Comparison of ENCODE assay signal across 21 mouse cellular contexts in genomic region chr2:156151538-156151937, GRCm38 (mm10). TPM values are rescaled to one million over a fixed set of nuclear protein-coding genes. Genes with fewer than 3 reads are reported as not detected.
DNase-seq lines count a peak whose midpoint lies in the region; ATAC-seq and TF ChIP-seq lines count a peak whose summit lies in the region.
"Had no signal": no experiment of that assay in that cellular context is flagged by ENCODE, and none has a peak within 500 bp of the region (broad histone marks: within the 10 kb centered on the region; RNA-seq: fewer than 3 reads in every experiment).

No protein-coding gene starts in this region.

- no peaks in the 10 kb centered on the region for H3K27me3 ChIP-seq in hindbrain, postnatal 0 days (ENCODE audit: insufficient read depth, low read length)
- H3K27me3 ChIP-seq in hindbrain, embryonic 13.5 days, result no peaks in the 10 kb centered on the region
- H3K27me3 ChIP-seq in midbrain, postnatal 0 days (ENCODE audit: insufficient read depth, low read length), result no peaks in the 10 kb centered on the region
- no peaks in the 10 kb centered on the region for H3K27me3 ChIP-seq in midbrain, embryonic 15.5 days (replicated peaks)
- H3K27me3 ChIP-seq: heart, embryonic 15.5 days; limb, embryonic 12.5 days; midbrain, embryonic 12.5 days had no signal

- no peaks in the 10 kb centered on the region for H3K9me3 ChIP-seq in hindbrain, postnatal 0 days (ENCODE audit: low read length)
- H3K9me3 ChIP-seq in hindbrain, embryonic 13.5 days, result no peaks in the 10 kb centered on the region
- H3K9me3 ChIP-seq in midbrain, postnatal 0 days (ENCODE audit: low read length), result no peaks in the 10 kb centered on the region
- H3K9me3 ChIP-seq in midbrain, embryonic 15.5 days, result no peaks in the 10 kb centered on the region
- H3K9me3 ChIP-seq: embryonic facial prominence, embryonic 10.5 days; heart, embryonic 15.5 days; limb, embryonic 12.5 days; midbrain, embryonic 12.5 days had no signal

- no peak overlapping the region for H3K4me2 ChIP-seq in hindbrain, postnatal 0 days (ENCODE audit: low read depth, low read length)
- no peak overlapping the region for H3K4me2 ChIP-seq in hindbrain, embryonic 13.5 days
- H3K4me2 ChIP-seq in midbrain, postnatal 0 days (ENCODE audit: low read depth, low read length, poor library complexity, severe bottlenecking), result no peak overlapping the region
- H3K4me2 ChIP-seq in midbrain, embryonic 15.5 days, result no peak overlapping the region
- H3K4me2 ChIP-seq: heart, embryonic 15.5 days; hindbrain, embryonic 14.5 days; limb, embryonic 12.5 days; liver, embryonic 11.5 days; midbrain, embryonic 12.5 days had no signal

- ATAC-seq in hindbrain, postnatal 0 days, result no peak
- ATAC-seq in hindbrain, embryonic 13.5 days (ENCODE audit: low FRiP score), result no peak
- no peak for ATAC-seq in midbrain, postnatal 0 days (ENCODE audit: low FRiP score)
- ATAC-seq in midbrain, embryonic 15.5 days (replicated peaks), result no peak
- no peak for ATAC-seq in inflammation-experienced regulatory T-cells, adult 6 months
- ATAC-seq: forebrain, embryonic 16.5 days had no signal

- no peak for DNase-seq in hindbrain, postnatal 0 days (ENCODE audit: low spot score)
- no peak for DNase-seq in midbrain, postnatal 0 days (ENCODE audit: low spot score)
- DNase-seq in brain, embryonic 14.5 days (ENCODE audit: low read depth), result peak; percentile 14
- DNase-seq in urinary bladder, postnatal 14 days (ENCODE audit: low spot score), result no peak
- DNase-seq: adrenal gland, adult 2 months; cerebellum, adult 9-10 months; gastrocnemius, postnatal 36 days; heart, postnatal 36 days; kidney, adult 11 months; liver, postnatal 0 days; thymus, adult 2 months had no signal

- H3K9ac ChIP-seq in hindbrain, postnatal 0 days (replicated peaks; ENCODE audit: low read length), result no peak overlapping the region
- no peak overlapping the region for H3K9ac ChIP-seq in hindbrain, embryonic 13.5 days
- no peak overlapping the region for H3K9ac ChIP-seq in midbrain, postnatal 0 days (replicated peaks; ENCODE audit: low read length, poor library complexity, severe bottlenecking)
- H3K9ac ChIP-seq in midbrain, embryonic 15.5 days, result no peak overlapping the region
- H3K9ac ChIP-seq: heart, embryonic 15.5 days; hindbrain, embryonic 14.5 days; limb, embryonic 12.5 days; liver, postnatal 0 days; midbrain, embryonic 12.5 days had no signal

- no peak for TF ChIP-seq POLR2A in brain, embryonic 14.5 days (IDR thresholded peaks at IDR 0.05; ENCODE audit: borderline replicate concordance, extremely low read depth, insufficient read depth, insufficient read length, poor library complexity, severe bottlenecking)

- peaks cover 37% of the 10 kb centered on the region for H3K36me3 ChIP-seq in hindbrain, postnatal 0 days (ENCODE audit: insufficient read depth, low read length)
- H3K36me3 ChIP-seq in hindbrain, embryonic 13.5 days, result peaks cover 57% of the 10 kb centered on the region
- H3K36me3 ChIP-seq in midbrain, postnatal 0 days (ENCODE audit: insufficient read depth, low read length), result peaks cover 13% of the 10 kb centered on the region; the same call in 1 of the 2 replicates
- H3K36me3 ChIP-seq in midbrain, embryonic 15.5 days (replicated peaks), result peaks cover 49% of the 10 kb centered on the region

- H3K27ac ChIP-seq in hindbrain, postnatal 0 days, result no peak overlapping the region
- H3K27ac ChIP-seq in hindbrain, embryonic 13.5 days, result no peak overlapping the region
- H3K27ac ChIP-seq in midbrain, postnatal 0 days (ENCODE audit: low read depth, low read length), result no peak overlapping the region
- no peak overlapping the region for H3K27ac ChIP-seq in midbrain, embryonic 15.5 days
- H3K27ac ChIP-seq: embryonic facial prominence, embryonic 10.5 days; heart, embryonic 15.5 days; hindbrain, embryonic 14.5 days; limb, embryonic 12.5 days; midbrain, embryonic 12.5 days had no signal

- H3K4me1 ChIP-seq in hindbrain, postnatal 0 days (ENCODE audit: insufficient read depth, low read length), result no peaks in the 10 kb centered on the region
- no peaks in the 10 kb centered on the region for H3K4me1 ChIP-seq in hindbrain, embryonic 13.5 days (replicated peaks)
- no peaks in the 10 kb centered on the region for H3K4me1 ChIP-seq in midbrain, postnatal 0 days (ENCODE audit: insufficient read depth, low read length)
- H3K4me1 ChIP-seq in midbrain, embryonic 15.5 days, result no peaks in the 10 kb centered on the region
- H3K4me1 ChIP-seq: embryonic facial prominence, embryonic 10.5 days; heart, embryonic 15.5 days; limb, embryonic 12.5 days; midbrain, embryonic 12.5 days had no signal

- TF ChIP-seq CTCF in hindbrain, postnatal 0 days (IDR thresholded peaks at IDR 0.05; ENCODE audit: low read depth), result peak; percentile 27; the same call in 1 of the 2 replicates
- TF ChIP-seq CTCF in midbrain, postnatal 0 days (IDR thresholded peaks at IDR 0.05), result peak; percentile 45
- TF ChIP-seq CTCF in brain, embryonic 14.5 days (IDR thresholded peaks at IDR 0.05; ENCODE audit: borderline replicate concordance, extremely low read depth, insufficient read depth, insufficient read length), result no peak

- no peak overlapping the region for H3K4me3 ChIP-seq in hindbrain, postnatal 0 days (ENCODE audit: low read length)
- no peak overlapping the region for H3K4me3 ChIP-seq in hindbrain, embryonic 13.5 days
- H3K4me3 ChIP-seq in midbrain, postnatal 0 days (ENCODE audit: low read depth, low read length), result no peak overlapping the region
- H3K4me3 ChIP-seq in midbrain, embryonic 15.5 days, result no peak overlapping the region
- H3K4me3 ChIP-seq: embryonic facial prominence, embryonic 10.5 days; heart, embryonic 15.5 days; limb, embryonic 12.5 days; midbrain, embryonic 12.5 days had no signal

RNA-seq across cellular contexts. Expression of gene Nfs1, which starts 7.6 kb away (rescaled TPM):
- total RNA-seq in hindbrain, postnatal 0 days (2014; rRNA removed), result 42.2 and 49.2 TPM in 2 replicates
- polyA plus RNA-seq in hindbrain, postnatal 0 days (2015; fragmentation: Nextera tagmentation; extraction: Ambion mirVana), result 37.5 and 39.2 TPM in 2 replicates
- 30.0 and 35.7 TPM in 2 replicates for polyA plus RNA-seq in hindbrain, embryonic 13.5 days (2015; fragmentation: Nextera tagmentation; extraction: Ambion mirVana)
- total RNA-seq in midbrain, postnatal 0 days (2014; rRNA removed), result 34.5 and 40.3 TPM in 2 replicates
- polyA plus RNA-seq in midbrain, postnatal 0 days (2015; fragmentation: Nextera tagmentation; extraction: Ambion mirVana), result 34.9 and 38.5 TPM in 2 replicates
- 35.4 and 35.8 TPM in 2 replicates for polyA plus RNA-seq in midbrain, embryonic 15.5 days (2015; fragmentation: Nextera tagmentation; extraction: Ambion mirVana)
- polyA plus RNA-seq in brain, embryonic 14.5 days (2012; rRNA removed), result 28.5 and 37.2 TPM in 2 replicates
- 10 to 100 TPM; 34.3 to 43.0 (median 36.7) TPM for polyA plus RNA-seq in inflammation-experienced regulatory T-cells, adult 6 months (2017; shearing (Covaris generic))

RNA-seq across cellular contexts. Expression of gene Romo1, which starts 7.7 kb away (rescaled TPM):
- 113 and 152 TPM in 2 replicates for total RNA-seq in hindbrain, postnatal 0 days (2014; rRNA removed)
- polyA plus RNA-seq in hindbrain, postnatal 0 days (2015; fragmentation: Nextera tagmentation; extraction: Ambion mirVana), result 604 and 613 TPM in 2 replicates
- 443 and 462 TPM in 2 replicates for polyA plus RNA-seq in hindbrain, embryonic 13.5 days (2015; fragmentation: Nextera tagmentation; extraction: Ambion mirVana)
- total RNA-seq in midbrain, postnatal 0 days (2014; rRNA removed), result 89.4 and 107 TPM in 2 replicates
- 521 and 552 TPM in 2 replicates for polyA plus RNA-seq in midbrain, postnatal 0 days (2015; fragmentation: Nextera tagmentation; extraction: Ambion mirVana)
- polyA plus RNA-seq in midbrain, embryonic 15.5 days (2015; fragmentation: Nextera tagmentation; extraction: Ambion mirVana), result 377 and 400 TPM in 2 replicates
- polyA plus RNA-seq in brain, embryonic 14.5 days (2012; rRNA removed), result 307 and 437 TPM in 2 replicates
- polyA plus RNA-seq in inflammation-experienced regulatory T-cells, adult 6 months (2017; shearing (Covaris generic)), result 100 to 1,000 TPM; 144 to 170 (median 160) TPM

RNA-seq across cellular contexts. Expression of gene Gm28036, which starts 24.6 kb away (rescaled TPM):
- total RNA-seq in hindbrain, postnatal 0 days (2014; rRNA removed), result 46.0 and 82.1 TPM in 2 replicates
- 10.6 and 12.0 TPM in 2 replicates for polyA plus RNA-seq in hindbrain, postnatal 0 days (2015; fragmentation: Nextera tagmentation; extraction: Ambion mirVana)
- 21.6 and 24.1 TPM in 2 replicates for polyA plus RNA-seq in hindbrain, embryonic 13.5 days (2015; fragmentation: Nextera tagmentation; extraction: Ambion mirVana)
- 54.1 and 56.8 TPM in 2 replicates for total RNA-seq in midbrain, postnatal 0 days (2014; rRNA removed)
- 10.1 and 10.8 TPM in 2 replicates for polyA plus RNA-seq in midbrain, postnatal 0 days (2015; fragmentation: Nextera tagmentation; extraction: Ambion mirVana)
- polyA plus RNA-seq in midbrain, embryonic 15.5 days (2015; fragmentation: Nextera tagmentation; extraction: Ambion mirVana), result 15.6 and 20.9 TPM in 2 replicates
- polyA plus RNA-seq in brain, embryonic 14.5 days (2012; rRNA removed), result 13.2 and 13.9 TPM in 2 replicates
- 10 to 100 TPM in 1 of 3 experiments, 1 to 10 TPM in 2; 5.9 to 12.5 (median 10.0) TPM for polyA plus RNA-seq in inflammation-experienced regulatory T-cells, adult 6 months (2017; shearing (Covaris generic))

RNA-seq across cellular contexts. Expression of gene Rbm39, which starts 28.5 kb away (rescaled TPM):
- total RNA-seq in hindbrain, postnatal 0 days (2014; rRNA removed), result 250 and 341 TPM in 2 replicates
- polyA plus RNA-seq in hindbrain, postnatal 0 days (2015; fragmentation: Nextera tagmentation; extraction: Ambion mirVana), result 448 and 480 TPM in 2 replicates
- 563 and 565 TPM in 2 replicates for polyA plus RNA-seq in hindbrain, embryonic 13.5 days (2015; fragmentation: Nextera tagmentation; extraction: Ambion mirVana)
- 234 and 372 TPM in 2 replicates for total RNA-seq in midbrain, postnatal 0 days (2014; rRNA removed)
- polyA plus RNA-seq in midbrain, postnatal 0 days (2015; fragmentation: Nextera tagmentation; extraction: Ambion mirVana), result 387 and 466 TPM in 2 replicates
- polyA plus RNA-seq in midbrain, embryonic 15.5 days (2015; fragmentation: Nextera tagmentation; extraction: Ambion mirVana), result 427 and 448 TPM in 2 replicates
- polyA plus RNA-seq in brain, embryonic 14.5 days (2012; rRNA removed), result 133 and 188 TPM in 2 replicates
- 100 to 1,000 TPM; 572 to 796 (median 746) TPM for polyA plus RNA-seq in inflammation-experienced regulatory T-cells, adult 6 months (2017; shearing (Covaris generic))

RNA-seq across cellular contexts. Expression of gene Rbm12, which starts 39.8 kb away (rescaled TPM):
- 27.1 and 33.9 TPM in 2 replicates for total RNA-seq in hindbrain, postnatal 0 days (2014; rRNA removed)
- polyA plus RNA-seq in hindbrain, postnatal 0 days (2015; fragmentation: Nextera tagmentation; extraction: Ambion mirVana), result 15.5 and 16.9 TPM in 2 replicates
- polyA plus RNA-seq in hindbrain, embryonic 13.5 days (2015; fragmentation: Nextera tagmentation; extraction: Ambion mirVana), result 27.9 and 29.1 TPM in 2 replicates
- 29.2 and 33.2 TPM in 2 replicates for total RNA-seq in midbrain, postnatal 0 days (2014; rRNA removed)
- 17.2 and 19.8 TPM in 2 replicates for polyA plus RNA-seq in midbrain, postnatal 0 days (2015; fragmentation: Nextera tagmentation; extraction: Ambion mirVana)
- 25.8 and 26.6 TPM in 2 replicates for polyA plus RNA-seq in midbrain, embryonic 15.5 days (2015; fragmentation: Nextera tagmentation; extraction: Ambion mirVana)
- 25.9 and 36.7 TPM in 2 replicates for polyA plus RNA-seq in brain, embryonic 14.5 days (2012; rRNA removed)
- polyA plus RNA-seq in inflammation-experienced regulatory T-cells, adult 6 months (2017; shearing (Covaris generic)), result 10 to 100 TPM; 11.7 to 20.0 (median 18.2) TPM
